Mouse (Mus musculus) heart, postnatal 0 days (tissue): ENCODE data around the gene Mchr1.

Experiments used
- CTCF ChIP-seq: IDR thresholded peaks from 2 replicates; pipeline ENCODE4 v1.5.1; 2016; ENCODE audit warnings: antibody characterized with exemption, control low read depth, low read depth
- EP300 ChIP-seq: IDR thresholded peaks from 2 replicates; pipeline ENCODE4 v1.6.1; 2016; ENCODE audit warnings: antibody characterized with exemption, low read depth

- TF ChIP-seq CTCF (no peak), EP300 (no peak)
Measured at GRCm38 (mm10) chr15:81210496-81210895, 24.8 kb upstream of the Mchr1 start.
